Comparison of ENCODE assay signal across 23 mouse cellular contexts in genomic region chr5:64403077-64403981, GRCm38 (mm10).
DNase-seq lines count a peak whose midpoint lies in the region; ATAC-seq and TF ChIP-seq lines count a peak whose summit lies in the region.
"Had no signal": no experiment of that assay in that cellular context is flagged by ENCODE, and none has a peak within 500 bp of the region (broad histone marks: within the 10 kb centered on the region; RNA-seq: fewer than 3 reads in every experiment).

No protein-coding gene starts in this region.

- no peak overlapping the region for H3K4me2 ChIP-seq in heart, embryonic 11.5 days
- H3K4me2 ChIP-seq in lung, embryonic 14.5 days: no peak overlapping the region
- no peak overlapping the region for H3K4me2 ChIP-seq in intestine, embryonic 16.5 days (ENCODE audit: low read depth, low read length)
- H3K4me2 ChIP-seq in stomach, embryonic 16.5 days (ENCODE audit: low read depth, low read length): no peak overlapping the region
- H3K4me2 ChIP-seq: embryonic facial prominence, embryonic 13.5 days; forebrain, embryonic 12.5 days; heart, embryonic 12.5 days; hindbrain, embryonic 15.5 days had no signal

- H3K4me3 ChIP-seq in heart, embryonic 11.5 days (ENCODE audit: low read depth, low read length): no peak overlapping the region
- no peak overlapping the region for H3K4me3 ChIP-seq in lung, embryonic 14.5 days (ENCODE audit: low read depth, low read length)
- H3K4me3 ChIP-seq in intestine, embryonic 16.5 days (ENCODE audit: low read length): no peak overlapping the region
- H3K4me3 ChIP-seq in stomach, embryonic 16.5 days (replicated peaks; ENCODE audit: low read length): no peak overlapping the region
- H3K4me3 ChIP-seq: embryonic facial prominence, embryonic 13.5 days; forebrain, embryonic 12.5 days; heart, embryonic 12.5 days; hindbrain, embryonic 15.5 days had no signal

- no peak overlapping the region for H3K27ac ChIP-seq in heart, embryonic 11.5 days (ENCODE audit: low read depth, low read length)
- H3K27ac ChIP-seq in lung, embryonic 14.5 days (ENCODE audit: low read depth): peak overlapping the region; percentile 30; the same call in 1 of the 2 replicates
- H3K27ac ChIP-seq in intestine, embryonic 16.5 days (ENCODE audit: low read length): peak overlapping the region; percentile 39; the same call in 1 of the 2 replicates
- H3K27ac ChIP-seq in stomach, embryonic 16.5 days (ENCODE audit: low read length): peak overlapping the region; percentile 62
- H3K27ac ChIP-seq: embryonic facial prominence, embryonic 13.5 days; forebrain, embryonic 12.5 days; hindbrain, embryonic 15.5 days had no signal

- H3K9me3 ChIP-seq in heart, embryonic 11.5 days (replicated peaks; ENCODE audit: control insufficient read depth, low read length): no peaks in the 10 kb centered on the region
- no peaks in the 10 kb centered on the region; the same call in 1 of the 2 replicates for H3K9me3 ChIP-seq in lung, embryonic 14.5 days (ENCODE audit: low read depth, low read length)
- H3K9me3 ChIP-seq in intestine, embryonic 16.5 days (ENCODE audit: control insufficient read depth, low read length): no peaks in the 10 kb centered on the region
- H3K9me3 ChIP-seq in stomach, embryonic 16.5 days (replicated peaks; ENCODE audit: control insufficient read depth, low read length): no peaks in the 10 kb centered on the region
- H3K9me3 ChIP-seq: embryonic facial prominence, embryonic 13.5 days; forebrain, embryonic 12.5 days; G1E; heart, embryonic 12.5 days; hindbrain, embryonic 15.5 days had no signal

- no peak for TF ChIP-seq CTCF in lung, embryonic 14.5 days (IDR thresholded peaks at IDR 0.05; ENCODE audit: low read depth)

- 79% methylated on average over 11 of the region's 11 CpGs for WGBS in heart, embryonic 11.5 days (ENCODE audit: insufficient replicate concordance)
- WGBS in lung, embryonic 14.5 days: 64% methylated on average over 11 of the region's 11 CpGs
- 64% methylated on average over 11 of the region's 11 CpGs for WGBS in intestine, embryonic 16.5 days
- 75% methylated on average over 11 of the region's 11 CpGs for WGBS in stomach, embryonic 16.5 days

- peak; percentile 42 for DNase-seq in heart, adult 11 months
- DNase-seq in lung, embryonic 14.5 days: no peak
- DNase-seq in lung, postnatal 36 days: no peak
- no peak for DNase-seq in gastrocnemius, postnatal 14 days
- DNase-seq: adrenal gland, postnatal 10 days; B cell, adult 2 months; cerebellum, adult 11-12 months; cerebellum, adult 9-10 months; cerebellum, postnatal 25 days; gastrocnemius, postnatal 10 days; heart, adult 18-20 months; heart, postnatal 36 days had no signal

- no peak for ATAC-seq in heart, embryonic 11.5 days (replicated peaks; ENCODE audit: insufficient number of reproducible peaks, low FRiP score, low TSS enrichment)
- ATAC-seq in lung, embryonic 14.5 days (ENCODE audit: insufficient read depth): no peak
- peak; percentile 95 for ATAC-seq in intestine, embryonic 16.5 days
- ATAC-seq in stomach, embryonic 16.5 days (ENCODE audit: insufficient read depth, low FRiP score): no peak
- ATAC-seq in megakaryocyte progenitor cell, adult 5-6 weeks (replicated peaks; ENCODE audit: poor library complexity): no peak
- ATAC-seq: CD4-positive, CD25-positive, alpha-beta regulatory T cell, adult 4 months; forebrain, embryonic 16.5 days had no signal

- no peak overlapping the region for H3K9ac ChIP-seq in heart, embryonic 11.5 days (ENCODE audit: low read depth, low read length)
- H3K9ac ChIP-seq in lung, embryonic 14.5 days: no peak overlapping the region
- no peak overlapping the region for H3K9ac ChIP-seq in intestine, embryonic 16.5 days (ENCODE audit: low read depth, low read length)
- no peak overlapping the region for H3K9ac ChIP-seq in stomach, embryonic 16.5 days (ENCODE audit: low read length)
- H3K9ac ChIP-seq: embryonic facial prominence, embryonic 13.5 days; forebrain, embryonic 12.5 days; heart, embryonic 12.5 days; hindbrain, embryonic 15.5 days had no signal

- intact Hi-C loops in gastrocnemius, postnatal 14 days (cut with DNase I; ENCODE audit: low total_unique reads): no loop called here

- no peaks in the 10 kb centered on the region for H3K27me3 ChIP-seq in heart, embryonic 11.5 days (ENCODE audit: control insufficient read depth, insufficient read depth, low read length)
- H3K27me3 ChIP-seq in lung, embryonic 14.5 days (ENCODE audit: insufficient read depth, low read length): no peaks in the 10 kb centered on the region
- H3K27me3 ChIP-seq in intestine, embryonic 16.5 days (replicated peaks; ENCODE audit: control insufficient read depth, insufficient read depth, low read length): no peaks in the 10 kb centered on the region
- H3K27me3 ChIP-seq in stomach, embryonic 16.5 days (ENCODE audit: control insufficient read depth, insufficient read depth, low read length): no peaks in the 10 kb centered on the region
- H3K27me3 ChIP-seq: embryonic facial prominence, embryonic 13.5 days; forebrain, embryonic 12.5 days; heart, embryonic 12.5 days; hindbrain, embryonic 15.5 days had no signal

- H3K4me1 ChIP-seq in heart, embryonic 11.5 days (ENCODE audit: control insufficient read depth, insufficient read depth, low read length): no peaks in the 10 kb centered on the region
- peaks cover 6% of the 10 kb centered on the region; the same call in 1 of the 2 replicates for H3K4me1 ChIP-seq in lung, embryonic 14.5 days (ENCODE audit: insufficient read depth)
- peaks cover 6% of the 10 kb centered on the region for H3K4me1 ChIP-seq in intestine, embryonic 16.5 days (ENCODE audit: control insufficient read depth, insufficient read depth, low read length)
- H3K4me1 ChIP-seq in stomach, embryonic 16.5 days (ENCODE audit: control insufficient read depth, insufficient read depth, low read length): peaks cover 4% of the 10 kb centered on the region; the same call in 1 of the 2 replicates
- H3K4me1 ChIP-seq: embryonic facial prominence, embryonic 13.5 days; forebrain, embryonic 12.5 days; heart, embryonic 12.5 days; hindbrain, embryonic 15.5 days had no signal

- no peaks in the 10 kb centered on the region for H3K36me3 ChIP-seq in heart, embryonic 11.5 days (ENCODE audit: control insufficient read depth, insufficient read depth, low read length)
- no peaks in the 10 kb centered on the region for H3K36me3 ChIP-seq in lung, embryonic 14.5 days (ENCODE audit: insufficient read depth)
- no peaks in the 10 kb centered on the region for H3K36me3 ChIP-seq in intestine, embryonic 16.5 days (ENCODE audit: control insufficient read depth, insufficient read depth, low read length)
- H3K36me3 ChIP-seq in stomach, embryonic 16.5 days (ENCODE audit: control insufficient read depth, insufficient read depth, low read length): no peaks in the 10 kb centered on the region
- H3K36me3 ChIP-seq: embryonic facial prominence, embryonic 13.5 days; forebrain, embryonic 12.5 days; G1E; heart, embryonic 12.5 days; hindbrain, embryonic 15.5 days had no signal
